Mouse (Mus musculus) v-Abl transformed pro-B cells (cell line): Measurements from ENCODE around the gene Vmn1r207-ps.
"Not testable (repeated sequence)": the region's sequence is repeated elsewhere in the genome, so short reads cannot be mapped to it uniquely, and the experiment has no call there.

Experiments used
- in situ Hi-C, 2 experiments: fragments of 400-800 bp; cut with MboI; formaldehyde crosslinking; loops; one replicate each; pipeline ENCODE4 v1.15.1; 2025; ENCODE audit not compliant: unreplicated experiment in 2 of 2

The Vmn1r207-ps gene

DNA sequence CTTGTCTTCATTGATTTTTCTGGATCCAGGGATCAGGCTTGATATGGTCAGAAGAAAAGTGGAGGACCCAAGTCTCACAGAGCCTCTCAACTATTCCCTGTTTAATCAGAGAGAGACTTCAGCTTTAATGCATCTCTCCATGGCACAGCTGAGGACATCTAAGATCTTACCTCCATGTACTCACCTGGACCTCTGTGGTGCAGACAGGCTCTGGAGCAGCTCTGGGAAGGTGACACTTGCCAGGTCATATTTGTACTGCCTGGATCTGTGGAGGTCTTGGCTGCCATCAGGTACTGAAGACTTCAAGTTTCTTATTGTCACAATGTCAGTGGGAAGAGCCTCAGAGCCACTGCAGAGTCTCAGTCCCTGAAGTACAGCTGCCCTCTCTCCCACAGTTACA, at the start of gene Vmn1r207-ps:
Gene Vmn1r207-ps, minus strand, starts transcription at position 101 of the 400 bp plus-strand sequence.
- in situ Hi-C loops = not testable (repeated sequence)

DNA sequence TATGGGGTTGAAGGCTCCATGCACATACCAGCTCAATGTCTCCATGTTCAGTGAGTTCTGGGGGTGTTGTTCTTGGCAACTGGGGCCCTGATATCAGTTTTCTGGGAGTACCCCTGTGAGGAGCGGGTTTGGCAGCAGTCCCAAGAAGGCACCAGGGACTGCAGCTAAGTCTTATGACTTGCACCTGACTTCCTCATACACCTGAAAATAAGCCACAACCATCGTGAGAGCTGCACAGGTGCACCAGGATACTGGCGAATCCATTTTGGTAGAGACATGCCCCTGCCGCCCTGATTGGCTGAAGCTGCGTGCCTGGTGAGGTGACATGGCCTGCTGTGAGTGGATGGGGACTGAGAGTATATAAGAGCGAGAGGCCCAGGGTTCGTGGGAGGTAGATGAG, 47.9 kb upstream of the Vmn1r207-ps start, which contains the start of gene Vmn1r208:
Gene Vmn1r208, minus strand, starts transcription at position 101 of the 400 bp plus-strand sequence.
- in situ Hi-C loops = not testable (repeated sequence)

GRCm38 (mm10) chr13:22771592-22771991, 42.2 kb upstream of the Vmn1r207-ps start:
- in situ Hi-C loops = not testable (repeated sequence)

DNA sequence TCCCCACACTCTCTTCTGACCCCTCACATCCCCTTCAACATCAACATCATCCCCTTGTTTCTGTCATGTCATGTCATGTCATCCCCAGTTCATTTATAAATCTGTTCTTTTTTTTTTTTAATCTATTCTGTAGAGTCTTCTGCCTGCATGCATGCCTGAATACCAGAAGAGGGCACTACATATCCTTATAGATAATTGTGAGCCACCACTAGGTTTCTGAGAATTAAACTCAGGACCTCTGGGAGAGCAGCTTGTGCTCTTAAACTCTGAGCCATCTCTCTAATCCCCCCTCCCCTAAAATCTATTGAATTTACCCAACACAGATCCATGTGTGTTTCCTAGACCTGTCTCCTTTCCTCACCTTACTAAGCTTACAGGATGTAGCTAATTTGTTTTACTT, 18.1 kb upstream of the Vmn1r207-ps start:
- in situ Hi-C loops = no loop called here

DNA sequence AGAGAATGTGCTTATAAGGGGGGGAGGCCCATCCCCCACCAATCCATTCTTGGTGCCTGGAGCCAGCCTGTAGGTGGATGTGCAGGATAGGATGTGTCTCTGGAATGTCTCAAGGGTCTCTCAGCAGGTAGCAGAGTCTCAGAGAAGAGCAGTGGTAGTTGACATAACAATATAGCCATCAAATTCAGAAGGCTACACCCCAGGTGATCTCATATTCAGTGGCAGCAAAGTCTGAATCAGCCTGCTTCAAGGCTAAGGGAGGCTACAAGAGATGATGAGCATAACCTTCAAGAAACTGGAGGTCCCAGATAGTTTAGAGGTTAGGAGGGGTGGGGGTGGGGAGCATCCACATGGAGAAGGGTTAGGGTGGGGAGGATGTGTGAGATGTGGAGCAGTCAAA, 22.5 kb downstream of the Vmn1r207-ps start:
- in situ Hi-C loops = not testable (repeated sequence)

DNA sequence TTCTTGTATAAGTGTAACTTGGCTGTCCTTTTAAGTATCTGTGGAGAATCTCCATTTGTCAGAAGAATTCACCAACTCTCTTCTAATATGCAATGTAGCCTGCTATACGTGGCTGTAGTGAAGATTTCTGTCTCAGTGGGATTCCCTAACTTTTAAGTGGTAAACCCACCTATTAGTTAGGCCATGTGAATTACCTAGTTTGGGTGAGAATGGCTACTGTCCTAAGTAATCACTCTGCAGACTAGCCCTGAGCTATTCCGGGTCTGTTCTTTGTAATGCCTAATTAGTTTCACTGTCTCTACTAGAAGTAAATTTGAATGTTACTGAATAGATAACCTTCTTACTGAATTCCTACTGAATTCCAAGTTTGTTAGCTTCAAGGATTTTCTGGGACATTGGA, 26.5 kb downstream of the Vmn1r207-ps start:
- in situ Hi-C loops = not testable (repeated sequence)
